Mouse (Mus musculus) MEL (cell line): ENCODE measurements at regions not wholly inside any gene's neighbourhood (a gene's known extent, or its start where the extent isn't known, plus 50 kb on each side); places are given as distances from the start of the nearest gene placed in this dataset.

ENCODE experiments used
- CTCF ChIP-seq, 3 experiments: IDR thresholded peaks in 2 of 3; conservative IDR thresholded peaks in 1 of 3; 2 replicates each; pipeline ENCODE4 v1.5.1; 2011 to 2012; ENCODE audit warnings: low read length in 3 of 3, low read depth in 2 of 3, mild to moderate bottlenecking in 2 of 3, improper control_type of control experiment in 1 of 3, inconsistent platforms in 1 of 3, mixed read lengths in 1 of 3, moderate library complexity in 1 of 3; ENCODE audit not compliant: control insufficient read depth in 1 of 3, insufficient read depth in 1 of 3, poor library complexity in 1 of 3, severe bottlenecking in 1 of 3
- HCFC1 ChIP-seq: IDR thresholded peaks from 2 replicates; pipeline ENCODE4 v1.6.1; 2012; ENCODE audit warnings: low read depth, mild to moderate bottlenecking, inconsistent platforms, low read length, improper control_type of control experiment, moderate library complexity
- JUND ChIP-seq: IDR thresholded peaks from 2 replicates; pipeline ENCODE4 v1.6.1; 2011; ENCODE audit warnings: low read depth, mild to moderate bottlenecking, improper control_type of control experiment, low read length
- MAFK ChIP-seq: IDR thresholded peaks from 2 replicates; pipeline ENCODE4 v1.6.1; 2011; ENCODE audit warnings: low read depth, mild to moderate bottlenecking, low read length, improper control_type of control experiment, borderline replicate concordance
- MAX ChIP-seq: IDR thresholded peaks from 2 replicates; pipeline ENCODE4 v1.6.1; 2011; ENCODE audit warnings: low read length, improper control_type of control experiment
- POLR2AphosphoS2 ChIP-seq: IDR thresholded peaks from 2 replicates; pipeline ENCODE4 v1.6.1; 2011; ENCODE audit warnings: low read length, improper control_type of control experiment
- RCOR1 ChIP-seq: IDR thresholded peaks from 2 replicates; pipeline ENCODE4 v1.6.1; 2012; ENCODE audit warnings: low read depth, mild to moderate bottlenecking, inconsistent platforms, low read length, improper control_type of control experiment
- USF2 ChIP-seq, 2 experiments: IDR thresholded peaks; 2 replicates each; pipeline ENCODE4 v1.6.1; 2011 to 2012; ENCODE audit warnings: improper control_type of control experiment in 2 of 2, low read length in 2 of 2, borderline replicate concordance in 1 of 2, inconsistent platforms in 1 of 2, low read depth in 1 of 2, mild to moderate bottlenecking in 1 of 2; ENCODE audit not compliant: insufficient read depth in 1 of 2
- ZC3H11A ChIP-seq: IDR thresholded peaks from 2 replicates; pipeline ENCODE4 v1.6.1; 2012; ENCODE audit warnings: low read depth, mild to moderate bottlenecking, inconsistent platforms, low read length, improper control_type of control experiment
- ZKSCAN1 ChIP-seq: IDR thresholded peaks from 2 replicates; pipeline ENCODE4 v1.6.1; 2012; ENCODE audit warnings: low read depth, mild to moderate bottlenecking, inconsistent platforms, low read length, improper control_type of control experiment, moderate library complexity
- ZMIZ1 ChIP-seq: IDR thresholded peaks from 2 replicates; pipeline ENCODE4 v1.6.1; 2012; ENCODE audit warnings: low read depth, mild to moderate bottlenecking, inconsistent platforms, low read length, improper control_type of control experiment, moderate library complexity

GRCm38 (mm10) chr17:68172838-68173237, 100.8 kb upstream of the L3mbtl4 start:
- TF ChIP-seq CTCF (IDR thresholded peaks at IDR 0.05 in 2 of 3, conservative IDR thresholded peaks at IDR 0.05 in 1 of 3; ENCODE audit: control insufficient read depth in 1 of 3, insufficient read depth in 1 of 3, low read depth in 2 of 3, low read length in 3 of 3, poor library complexity in 1 of 3, severe bottlenecking in 1 of 3) (no peak), MAX (no peak), RCOR1 (no peak), POLR2AphosphoS2 (no peak), USF2 (IDR thresholded peaks at IDR 0.05; ENCODE audit: borderline replicate concordance in 1 of 2, insufficient read depth in 1 of 2, low read depth in 1 of 2, low read length in 2 of 2) (no peak), JUND (no peak), ZC3H11A (no peak), ZMIZ1 (no peak), MAFK (no peak), HCFC1 (no peak), ZKSCAN1 (no peak)
